Mouse (Mus musculus) thymus, adult 2 months (tissue): ENCODE data around the gene Clybl. TPM values are rescaled to one million over a fixed set of nuclear protein-coding genes. Genes with fewer than 3 reads are reported as not detected.

Source experiments
- DNase-seq: peaks from one replicate; pipeline ENCODE4 v3.0.0; 2021
- H3K27ac ChIP-seq: fragments of 200-500 bp; 2 replicates; pipeline ENCODE4 v1.5.1; 2012; ENCODE audit warnings: low read length, control low read depth; ENCODE audit not compliant: control insufficient read depth, insufficient read depth
- H3K27me3 ChIP-seq: fragments of 200-500 bp; 2 replicates; pipeline ENCODE4 v1.6.1; 2012; ENCODE audit warnings: mild to moderate bottlenecking, low read length, moderate library complexity, mixed read lengths; ENCODE audit not compliant: control insufficient read depth, insufficient read depth
- H3K36me3 ChIP-seq: fragments of 200-500 bp; 2 replicates; pipeline ENCODE4 v1.6.1; 2012; ENCODE audit warnings: mild to moderate bottlenecking, low read length, moderate library complexity; ENCODE audit not compliant: control insufficient read depth, insufficient read depth
- H3K4me1 ChIP-seq: fragments of 200-500 bp; replicated peaks from 2 replicates; pipeline ENCODE4 v1.6.1; 2012; ENCODE audit warnings: low read length; ENCODE audit not compliant: control insufficient read depth, insufficient read depth
- H3K4me3 ChIP-seq: fragments of 200-500 bp; 2 replicates; pipeline ENCODE4 v1.5.1; 2012; ENCODE audit warnings: mild to moderate bottlenecking, low read length, control low read depth, moderate library complexity; ENCODE audit not compliant: control insufficient read depth, insufficient read depth
- CTCF ChIP-seq: fragments of 200-500 bp; IDR thresholded peaks from 2 replicates; pipeline ENCODE4 v1.5.1; 2012; ENCODE audit warnings: mild to moderate bottlenecking, control low read depth, low read length, moderate library complexity, borderline replicate concordance; ENCODE audit not compliant: control insufficient read depth, poor library complexity, insufficient read depth; ENCODE audit errors: extremely low read depth
- POLR2A ChIP-seq: fragments of 200-500 bp; IDR thresholded peaks from 2 replicates; pipeline ENCODE4 v1.6.1; 2012; ENCODE audit warnings: mild to moderate bottlenecking, low read length, control low read depth, moderate library complexity; ENCODE audit not compliant: control insufficient read depth, poor library complexity, insufficient read depth; ENCODE audit errors: extremely low read depth
- WGBS: fragments of 180-500 bp; shearing (Covaris S2); methylation state at CpG from one replicate; pipeline ENCODE4 v1.1.7; 2018; 5-methylcytosine and 5-hydroxymethylcytosine counted together
- polyA plus RNA-seq: library from polyadenylated mRNA; depleted of rRNA; stranded (reverse); fragments of >200 nt; gene quantifications from 2 replicates; pipeline ENCODE4 v1.2.3, GENCODE M21; 2012

Clybl gene
- polyA plus RNA-seq, 1 experiment, result 5.5 TPM

GRCm38 (mm10) chr14:122256261-122256634, 74.7 kb downstream of the Clybl start:
- no peak for DNase-seq
- no peak overlapping the region for H3K4me3 ChIP-seq
- no peaks in the 10 kb centered on the region for H3K27me3 ChIP-seq
- WGBS, result 81% methylated on average over 8 of the region's 8 CpGs
- TF ChIP-seq CTCF, result no peak
- no peak for TF ChIP-seq POLR2A
- no peak overlapping the region for H3K27ac ChIP-seq
- H3K36me3 ChIP-seq, result no peaks in the 10 kb centered on the region
- no peaks in the 10 kb centered on the region for H3K4me1 ChIP-seq

GRCm38 (mm10) chr14:122258297-122258696, 76.8 kb downstream of the Clybl start:
- Histone ChIP-seq H3K27me3 (no peaks in the 10 kb centered on the region), H3K4me1 (no peaks in the 10 kb centered on the region)
- WGBS, result 98% methylated on average over 5 of the region's 5 CpGs

GRCm38 (mm10) chr14:122261250-122261649, 79.7 kb downstream of the Clybl start:
- WGBS, result 15% methylated on average over 1 of the region's 1 CpGs
- H3K36me3 ChIP-seq, result no peaks in the 10 kb centered on the region
- no peak for TF ChIP-seq POLR2A
- TF ChIP-seq CTCF, result no peak
- H3K27ac ChIP-seq, result no peak overlapping the region
- no peaks in the 10 kb centered on the region for H3K4me1 ChIP-seq
- no peaks in the 10 kb centered on the region for H3K27me3 ChIP-seq
- no peak for DNase-seq
- no peak overlapping the region for H3K4me3 ChIP-seq

More at GRCm38 (mm10) chr14:122258297-122258696, 76.8 kb downstream of the Clybl start:
- Histone ChIP-seq H3K27ac (no peak overlapping the region), H3K36me3 (no peaks in the 10 kb centered on the region), H3K4me3 (no peak overlapping the region)
- no peak for TF ChIP-seq CTCF
- no peak for TF ChIP-seq POLR2A
- DNase-seq, result no peak

- Histone ChIP-seq H3K27me3 (no peaks in the 10 kb centered on the region), H3K27ac (no peak overlapping the region), H3K4me3 (no peak overlapping the region), H3K36me3 (no peaks in the 10 kb centered on the region), H3K4me1 (no peaks in the 10 kb centered on the region)
- TF ChIP-seq POLR2A, result no peak
- TF ChIP-seq CTCF, result no peak
- 89% methylated on average over 16 of the region's 16 CpGs for WGBS
- no peak for DNase-seq
Measured at GRCm38 (mm10) chr14:122262851-122263659, 81.6 kb downstream of the Clybl start.

GRCm38 (mm10) chr14:122265214-122265613, 83.7 kb downstream of the Clybl start:
- no peak for DNase-seq
- WGBS, result 88% methylated on average over 7 of the region's 7 CpGs
- Histone ChIP-seq H3K4me1 (no peaks in the 10 kb centered on the region), H3K36me3 (no peaks in the 10 kb centered on the region), H3K27me3 (no peaks in the 10 kb centered on the region), H3K27ac (no peak overlapping the region), H3K4me3 (no peak overlapping the region)
- TF ChIP-seq POLR2A (no peak), CTCF (no peak)

- H3K36me3 ChIP-seq, result no peaks in the 10 kb centered on the region
- no peaks in the 10 kb centered on the region for H3K27me3 ChIP-seq
- no peak overlapping the region for H3K27ac ChIP-seq
- H3K4me1 ChIP-seq, result no peaks in the 10 kb centered on the region
- 78% methylated on average over 4 of the region's 4 CpGs for WGBS
- no peak overlapping the region for H3K4me3 ChIP-seq
- no peak for DNase-seq
- TF ChIP-seq CTCF, result no peak
Measured at GRCm38 (mm10) chr14:122267590-122267989, 86.1 kb downstream of the Clybl start.
